Mouse (Mus musculus): ENCODE data around the gene Cdc42bpg. TPM values are rescaled to one million over a fixed set of nuclear protein-coding genes. Genes with fewer than 3 reads are reported as not detected.
"Not testable (repeated sequence)": the region's sequence is repeated elsewhere in the genome, so short reads cannot be mapped to it uniquely, and the experiment has no call there.

Cdc42bpg gene
- polyA plus RNA-seq, 1 experiment from 2014 or later = 0.55 TPM

DNA sequence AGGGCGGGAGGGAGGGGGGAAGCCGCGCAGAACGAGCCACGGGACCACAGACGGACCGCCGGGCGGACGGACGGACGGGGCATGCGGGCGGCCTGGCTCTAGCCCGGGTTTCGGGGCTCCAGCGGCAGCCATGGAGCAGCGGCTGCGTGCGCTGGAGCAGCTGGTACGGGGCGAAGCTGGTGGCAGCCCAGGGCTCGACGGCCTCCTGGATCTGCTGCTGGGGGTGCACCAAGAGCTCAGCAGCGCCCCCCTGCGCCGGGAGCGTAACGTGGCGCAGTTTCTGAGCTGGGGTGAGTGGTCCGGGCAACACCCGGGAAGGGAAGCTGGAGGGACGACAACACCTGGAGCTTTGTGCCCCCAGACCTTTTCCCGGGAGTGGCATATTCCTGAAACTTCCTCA, 330 bp downstream of the Cdc42bpg start:
- 0% methylated on average over 33 of the region's 34 CpGs for WGBS
- Histone ChIP-seq H3K4me2 (ENCODE audit: low read depth, low read length, severe bottlenecking) (peak overlapping the region; percentile 70), H3K27ac (ENCODE audit: low read depth, low read length) (no peak overlapping the region), H3K4me3 (ENCODE audit: low read depth, low read length) (peak overlapping the region; percentile 67), H3K36me3 (ENCODE audit: control insufficient read depth, insufficient read depth, low read length) (no peaks in the 10 kb centered on the region), H3K9me3 (ENCODE audit: control insufficient read depth, low read length) (no peaks in the 10 kb centered on the region), H3K4me1 (replicated peaks; ENCODE audit: control insufficient read depth, insufficient read depth, low read length) (peaks cover 3% of the 10 kb centered on the region; the same call in 1 of the 2 replicates), H3K9ac (ENCODE audit: low read length) (peak overlapping the region; percentile 55), H3K27me3 (ENCODE audit: control insufficient read depth, insufficient read depth, low read length) (no peaks in the 10 kb centered on the region)
- DNase-seq (ENCODE audit: low spot score) (peak; percentile 93), ATAC-seq (replicated peaks; ENCODE audit: low FRiP score) (peak; percentile 51)

GRCm38 (mm10) chr19:6307733-6308531, 1.7 kb downstream of the Cdc42bpg start:
- no peaks in the 10 kb centered on the region for H3K27me3 ChIP-seq (ENCODE audit: control insufficient read depth, insufficient read depth, low read length)
- H3K4me1 ChIP-seq (replicated peaks; ENCODE audit: control insufficient read depth, insufficient read depth, low read length) = peaks cover 3% of the 10 kb centered on the region; the same call in 1 of the 2 replicates
- DNase-seq (ENCODE audit: low spot score) = no peak
- H3K27ac ChIP-seq (ENCODE audit: low read depth, low read length) = no peak overlapping the region
- no peak overlapping the region for H3K4me2 ChIP-seq (ENCODE audit: low read depth, low read length, severe bottlenecking)
- H3K9me3 ChIP-seq (ENCODE audit: control insufficient read depth, low read length) = no peaks in the 10 kb centered on the region
- H3K4me3 ChIP-seq (ENCODE audit: low read depth, low read length) = no peak overlapping the region
- no peak for ATAC-seq (replicated peaks; ENCODE audit: low FRiP score)
- 86% methylated on average over 9 of the region's 9 CpGs for WGBS
- no peaks in the 10 kb centered on the region for H3K36me3 ChIP-seq (ENCODE audit: control insufficient read depth, insufficient read depth, low read length)
- H3K9ac ChIP-seq (ENCODE audit: low read length) = no peak overlapping the region

GRCm38 (mm10) chr19:6310181-6310580, 3.9 kb downstream of the Cdc42bpg start:
- Histone ChIP-seq H3K9me3 (ENCODE audit: control insufficient read depth, low read length) (no peaks in the 10 kb centered on the region), H3K4me2 (ENCODE audit: low read depth, low read length, severe bottlenecking) (no peak overlapping the region), H3K9ac (ENCODE audit: low read length) (no peak overlapping the region), H3K4me3 (ENCODE audit: low read depth, low read length) (no peak overlapping the region), H3K36me3 (ENCODE audit: control insufficient read depth, insufficient read depth, low read length) (no peaks in the 10 kb centered on the region), H3K4me1 (replicated peaks; ENCODE audit: control insufficient read depth, insufficient read depth, low read length) (peaks cover 3% of the 10 kb centered on the region; the same call in 1 of the 2 replicates), H3K27me3 (ENCODE audit: control insufficient read depth, insufficient read depth, low read length) (no peaks in the 10 kb centered on the region), H3K27ac (ENCODE audit: low read depth, low read length) (no peak overlapping the region)
- WGBS = 92% methylated on average over 5 of the region's 5 CpGs
- ATAC-seq (replicated peaks; ENCODE audit: low FRiP score) = no peak
- no peak for DNase-seq (ENCODE audit: low spot score)

DNA sequence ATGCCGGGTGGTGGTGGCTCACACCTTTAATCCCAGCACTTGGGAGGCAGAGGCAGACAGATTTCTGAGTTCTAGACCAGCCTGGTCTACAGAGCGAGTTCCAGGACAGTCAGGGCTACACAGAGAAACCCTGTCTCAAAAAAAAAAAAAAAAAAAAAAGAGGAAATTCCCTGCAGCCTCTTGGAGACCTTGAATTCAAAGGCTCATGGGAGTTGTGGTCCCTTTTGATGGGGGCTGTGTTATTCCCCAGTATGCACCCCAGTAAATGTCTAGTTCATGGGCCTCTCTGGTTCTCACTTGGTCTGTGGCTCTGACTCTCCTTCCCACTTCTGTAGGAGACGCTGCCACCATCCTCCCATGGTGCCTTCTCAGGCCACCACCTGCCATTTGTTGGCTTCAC, 5.5 kb downstream of the Cdc42bpg start:
- not testable (repeated sequence) for H3K4me3 ChIP-seq (ENCODE audit: low read depth, low read length); H3K36me3 ChIP-seq (ENCODE audit: control insufficient read depth, insufficient read depth, low read length); H3K27ac ChIP-seq (ENCODE audit: low read depth, low read length); H3K9me3 ChIP-seq (ENCODE audit: control insufficient read depth, low read length); H3K27me3 ChIP-seq (ENCODE audit: control insufficient read depth, insufficient read depth, low read length); H3K9ac ChIP-seq (ENCODE audit: low read length); H3K4me2 ChIP-seq (ENCODE audit: low read depth, low read length, severe bottlenecking); H3K4me1 ChIP-seq (replicated peaks; ENCODE audit: control insufficient read depth, insufficient read depth, low read length); DNase-seq (ENCODE audit: low spot score); ATAC-seq (replicated peaks; ENCODE audit: low FRiP score)
- 98% methylated on average over 3 of the region's 3 CpGs for WGBS

GRCm38 (mm10) chr19:6313796-6314195, 7.5 kb downstream of the Cdc42bpg start:
- Histone ChIP-seq H3K4me3 (ENCODE audit: low read depth, low read length) (no peak overlapping the region), H3K9me3 (ENCODE audit: control insufficient read depth, low read length) (no peaks in the 10 kb centered on the region), H3K27me3 (ENCODE audit: control insufficient read depth, insufficient read depth, low read length) (no peaks in the 10 kb centered on the region), H3K27ac (ENCODE audit: low read depth, low read length) (no peak overlapping the region), H3K4me2 (ENCODE audit: low read depth, low read length, severe bottlenecking) (no peak overlapping the region), H3K36me3 (ENCODE audit: control insufficient read depth, insufficient read depth, low read length) (no peaks in the 10 kb centered on the region), H3K4me1 (replicated peaks; ENCODE audit: control insufficient read depth, insufficient read depth, low read length) (no peaks in the 10 kb centered on the region), H3K9ac (ENCODE audit: low read length) (no peak overlapping the region)
- ATAC-seq (replicated peaks; ENCODE audit: low FRiP score) (no peak), DNase-seq (ENCODE audit: low spot score) (no peak)
- 85% methylated on average over 8 of the region's 8 CpGs for WGBS

GRCm38 (mm10) chr19:6314513-6314912, 8.3 kb downstream of the Cdc42bpg start:
- 87% methylated on average over 8 of the region's 8 CpGs for WGBS
- H3K4me1 ChIP-seq (replicated peaks; ENCODE audit: control insufficient read depth, insufficient read depth, low read length) = no peaks in the 10 kb centered on the region
- no peaks in the 10 kb centered on the region for H3K9me3 ChIP-seq (ENCODE audit: control insufficient read depth, low read length)
- no peaks in the 10 kb centered on the region for H3K27me3 ChIP-seq (ENCODE audit: control insufficient read depth, insufficient read depth, low read length)
- no peak overlapping the region for H3K27ac ChIP-seq (ENCODE audit: low read depth, low read length)
- no peak overlapping the region for H3K9ac ChIP-seq (ENCODE audit: low read length)
- H3K36me3 ChIP-seq (ENCODE audit: control insufficient read depth, insufficient read depth, low read length) = no peaks in the 10 kb centered on the region
- DNase-seq (ENCODE audit: low spot score) (no peak), ATAC-seq (replicated peaks; ENCODE audit: low FRiP score) (no peak)
- no peak overlapping the region for H3K4me3 ChIP-seq (ENCODE audit: low read depth, low read length)
- H3K4me2 ChIP-seq (ENCODE audit: low read depth, low read length, severe bottlenecking) = no peak overlapping the region

- no peaks in the 10 kb centered on the region for H3K27me3 ChIP-seq (ENCODE audit: control insufficient read depth, insufficient read depth, low read length)
- no peaks in the 10 kb centered on the region for H3K9me3 ChIP-seq (ENCODE audit: control insufficient read depth, low read length)
- H3K36me3 ChIP-seq (ENCODE audit: control insufficient read depth, insufficient read depth, low read length) = no peaks in the 10 kb centered on the region
- ATAC-seq (replicated peaks; ENCODE audit: low FRiP score) = no peak
- 77% methylated on average over 14 of the region's 14 CpGs for WGBS
- H3K4me3 ChIP-seq (ENCODE audit: low read depth, low read length) = no peak overlapping the region
- H3K4me1 ChIP-seq (replicated peaks; ENCODE audit: control insufficient read depth, insufficient read depth, low read length) = no peaks in the 10 kb centered on the region
- H3K9ac ChIP-seq (ENCODE audit: low read length) = no peak overlapping the region
- H3K27ac ChIP-seq (ENCODE audit: low read depth, low read length) = no peak overlapping the region
- no peak for DNase-seq (ENCODE audit: low spot score)
- no peak overlapping the region for H3K4me2 ChIP-seq (ENCODE audit: low read depth, low read length, severe bottlenecking)
Observed at GRCm38 (mm10) chr19:6315573-6315972, 9.3 kb downstream of the Cdc42bpg start.

DNA sequence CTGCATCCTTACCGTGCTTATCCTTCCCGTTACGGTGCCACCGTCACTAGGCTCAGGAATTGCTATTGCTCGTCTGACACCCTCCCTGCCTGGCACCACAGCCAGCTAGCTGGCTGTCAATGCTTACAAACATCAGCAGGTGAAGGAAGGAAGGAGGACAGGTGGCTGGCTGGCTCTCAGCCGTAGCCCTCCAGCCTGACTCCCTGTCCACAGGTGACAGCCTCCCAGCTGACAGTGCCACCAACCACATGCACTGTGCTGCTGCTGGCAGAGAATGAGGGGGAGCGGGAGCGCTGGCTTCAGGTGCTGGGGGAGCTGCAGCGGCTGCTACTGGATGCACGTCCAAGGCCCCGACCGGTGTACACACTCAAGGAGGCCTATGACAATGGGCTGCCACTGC, 11.9 kb downstream of the Cdc42bpg start:
- WGBS = 92% methylated on average over 12 of the region's 12 CpGs
- Histone ChIP-seq H3K9ac (ENCODE audit: low read length) (no peak overlapping the region), H3K36me3 (ENCODE audit: control insufficient read depth, insufficient read depth, low read length) (no peaks in the 10 kb centered on the region)

GRCm38 (mm10) chr19:6321358-6321757, 15.1 kb downstream of the Cdc42bpg start:
- no peak overlapping the region for H3K27ac ChIP-seq (ENCODE audit: low read depth, low read length)
- no peaks in the 10 kb centered on the region for H3K9me3 ChIP-seq (ENCODE audit: control insufficient read depth, low read length)
- H3K4me3 ChIP-seq (ENCODE audit: low read depth, low read length) = no peak overlapping the region
- ATAC-seq (replicated peaks; ENCODE audit: low FRiP score) = no peak
- H3K4me2 ChIP-seq (ENCODE audit: low read depth, low read length, severe bottlenecking) = no peak overlapping the region
- no peaks in the 10 kb centered on the region for H3K36me3 ChIP-seq (ENCODE audit: control insufficient read depth, insufficient read depth, low read length)
- no peaks in the 10 kb centered on the region for H3K27me3 ChIP-seq (ENCODE audit: control insufficient read depth, insufficient read depth, low read length)
- whole genome bisulfite sequencing = 88% methylated on average over 8 of the region's 8 CpGs
- H3K4me1 ChIP-seq (replicated peaks; ENCODE audit: control insufficient read depth, insufficient read depth, low read length) = no peaks in the 10 kb centered on the region
- H3K9ac ChIP-seq (ENCODE audit: low read length) = no peak overlapping the region
- DNase-seq (ENCODE audit: low spot score) = no peak

More for the DNA sequence above, 11.9 kb downstream of the Cdc42bpg start:
- Histone ChIP-seq H3K27me3 (ENCODE audit: control insufficient read depth, insufficient read depth, low read length) (no peaks in the 10 kb centered on the region), H3K4me3 (ENCODE audit: low read depth, low read length) (no peak overlapping the region), H3K9me3 (ENCODE audit: control insufficient read depth, low read length) (no peaks in the 10 kb centered on the region), H3K27ac (ENCODE audit: low read depth, low read length) (no peak overlapping the region), H3K4me2 (ENCODE audit: low read depth, low read length, severe bottlenecking) (no peak overlapping the region), H3K4me1 (replicated peaks; ENCODE audit: control insufficient read depth, insufficient read depth, low read length) (no peaks in the 10 kb centered on the region)
- DNase-seq (ENCODE audit: low spot score) = no peak
- ATAC-seq (replicated peaks; ENCODE audit: low FRiP score) = no peak
